Mouse (Mus musculus) lung, embryonic 16.5 days (tissue): Measurements from ENCODE around the gene Fgl2. TPM values are rescaled to one million over a fixed set of nuclear protein-coding genes. Genes with fewer than 3 reads are reported as not detected.
A peak's percentile ranks its signal among the peaks of the same experiment; 100 is the strongest.

Experiments
- ATAC-seq: fragments of 200-750 bp; cut with Nextera tagmentation; 2 replicates; pipeline ENCODE4 v1.8.0; 2017; ENCODE audit warnings: low read depth, mild to moderate bottlenecking, moderate library complexity
- H3K27ac ChIP-seq: fragments of 300-500 bp; sonication (generic); 2 replicates; pipeline ENCODE4 v1.5.1; 2014; ENCODE audit warnings: mild to moderate bottlenecking, control low read depth, low read length
- H3K27me3 ChIP-seq: fragments of 300-500 bp; sonication (generic); 2 replicates; pipeline ENCODE4 v1.6.1; 2014; ENCODE audit warnings: low read depth, low read length, mixed read lengths; ENCODE audit not compliant: control insufficient read depth, insufficient read depth
- H3K36me3 ChIP-seq: fragments of 300-500 bp; sonication (generic); 2 replicates; pipeline ENCODE4 v1.6.1; 2014; ENCODE audit warnings: low read length; ENCODE audit not compliant: control insufficient read depth, insufficient read depth
- H3K4me1 ChIP-seq: fragments of 300-500 bp; sonication (generic); replicated peaks from 2 replicates; pipeline ENCODE4 v1.6.1; 2014; ENCODE audit warnings: low read length, mixed read lengths; ENCODE audit not compliant: control insufficient read depth, insufficient read depth
- H3K4me2 ChIP-seq: fragments of 300-500 bp; sonication (generic); 2 replicates; pipeline ENCODE4 v1.6.1; 2014; ENCODE audit warnings: low read depth, low read length, control low read depth
- H3K4me3 ChIP-seq: fragments of 300-500 bp; sonication (generic); 2 replicates; pipeline ENCODE4 v1.5.1; 2014; ENCODE audit warnings: mild to moderate bottlenecking, low read length, control low read depth
- H3K9ac ChIP-seq: fragments of 300-500 bp; sonication (generic); 2 replicates; pipeline ENCODE4 v1.6.1; 2014; ENCODE audit warnings: low read length, control low read depth
- H3K9me3 ChIP-seq: fragments of 300-500 bp; sonication (generic); 2 replicates; pipeline ENCODE4 v1.6.1; 2016; ENCODE audit warnings: low read length; ENCODE audit not compliant: control insufficient read depth
- WGBS: fragments of 180-500 bp; shearing (Covaris S2); extraction: QIAGEN DNeasy Blood & Tissue Kit; methylation state at CpG from one replicate; pipeline ENCODE4 v1.1.7; 2014; 5-methylcytosine and 5-hydroxymethylcytosine counted together
- polyA plus RNA-seq: library from polyadenylated mRNA; unstranded; fragments of >200 nt; fragmentation: Nextera tagmentation; extraction: Ambion mirVana; gene quantifications from 2 replicates; pipeline ENCODE4 v1.2.1, GENCODE M21; 2015

Fgl2 gene
- polyA plus RNA-seq, 1 experiment from 2014 or later = 5.7 TPM

DNA sequence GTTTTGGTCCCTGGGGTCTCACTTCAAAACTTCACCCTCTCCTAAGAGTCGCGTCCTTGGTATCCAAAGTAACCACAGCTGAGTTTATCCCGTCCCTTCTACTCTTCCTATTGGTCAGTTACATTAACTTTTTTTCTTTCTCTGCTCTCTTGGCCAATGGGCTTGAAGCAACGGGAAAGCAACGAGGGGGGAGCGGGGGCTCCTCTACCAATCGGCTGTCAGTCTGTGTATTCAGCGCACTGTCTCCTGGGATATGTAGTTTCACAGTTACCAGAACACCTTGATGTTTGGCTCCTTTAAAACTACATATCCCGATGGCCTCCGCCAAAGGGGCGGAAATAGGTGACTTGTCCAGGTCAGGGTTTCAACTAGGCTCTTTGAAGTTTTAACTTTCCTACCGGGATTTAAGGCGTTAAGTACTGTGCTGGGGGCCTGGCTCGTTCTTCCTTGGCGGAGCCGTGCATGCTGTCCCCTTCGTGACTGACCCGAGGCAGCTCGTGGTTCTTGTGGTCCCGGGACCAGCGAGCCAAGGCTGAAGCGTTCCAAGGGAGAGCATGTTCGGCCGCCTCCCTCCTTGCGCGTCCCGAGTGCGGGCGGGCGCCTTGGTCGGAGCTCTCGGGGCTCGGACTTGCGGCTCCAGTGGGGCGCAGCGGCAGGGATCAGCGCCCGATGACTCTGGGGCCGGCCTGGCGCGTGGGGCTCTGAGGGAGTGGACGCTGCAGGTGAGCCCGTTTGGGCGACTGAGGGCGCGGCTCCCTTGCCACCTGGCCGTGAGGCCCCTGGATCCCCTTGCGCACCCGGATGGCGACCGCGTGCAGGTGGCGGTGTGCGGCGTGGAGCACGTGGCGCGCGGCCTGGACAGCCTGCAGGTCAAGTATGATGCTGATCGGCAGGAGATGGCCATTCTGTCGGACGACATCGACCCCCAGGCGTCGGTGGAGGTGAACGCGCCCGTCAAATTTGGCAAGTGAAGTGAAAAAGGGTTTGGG lies 52.5 kb downstream of the Fgl2 start, which contains the start of the genes Ccdc146 and Fam185a:
Gene Ccdc146 (minus strand): TSS at position 64 of the 989 bp plus-strand sequence.
Gene Fam185a (plus strand): TSS at position 345 of the 989 bp plus-strand sequence.
- Histone ChIP-seq H3K27me3 (no peaks in the 10 kb centered on the region), H3K4me2 (peak within 1 kb of the TSS; percentile 92), H3K9ac (peak within 1 kb of the TSS; percentile 80), H3K4me3 (peak within 1 kb of the TSS; percentile 60), H3K27ac (peak within 1 kb of the TSS; percentile 31), H3K9me3 (no peaks in the 10 kb centered on the region), H3K4me1 (peaks cover 13% of the 10 kb centered on the region), H3K36me3 (no peaks in the 10 kb centered on the region)
- under 1% methylated on average over 52 of the region's 68 CpGs for WGBS
- peak; percentile 100 for ATAC-seq

GRCm38 (mm10) chr5:21426666-21427065 lies 54.2 kb downstream of the Fgl2 start:
- no peak overlapping the region for H3K4me2 ChIP-seq
- WGBS = 88% methylated on average over 6 of the region's 6 CpGs
- no peak overlapping the region for H3K4me3 ChIP-seq
- no peak for ATAC-seq
- no peak overlapping the region for H3K27ac ChIP-seq
- no peaks in the 10 kb centered on the region for H3K36me3 ChIP-seq
- no peak overlapping the region for H3K9ac ChIP-seq
- no peaks in the 10 kb centered on the region for H3K9me3 ChIP-seq
- no peaks in the 10 kb centered on the region for H3K27me3 ChIP-seq
- H3K4me1 ChIP-seq = peaks cover 13% of the 10 kb centered on the region

Other genes starting within 250 kb of the Fgl2 start
- gene Gsap, start 186.4 kb upstream of the Fgl2 start, polyA plus RNA-seq = 4.9 and 5.1 TPM in 2 replicates
- gene Ccdc146, start 52.0 kb downstream of the Fgl2 start, polyA plus RNA-seq = 3.6 and 3.7 TPM in 2 replicates
- 4.0 and 4.1 TPM in 2 replicates for gene Fam185a, start 52.3 kb downstream of the Fgl2 start, polyA plus RNA-seq
- gene Lrrc17, start 170.9 kb downstream of the Fgl2 start, polyA plus RNA-seq = 61.1 and 66.3 TPM in 2 replicates